15 mouse cellular contexts compared by ENCODE assay signal in genomic region chr4:86031041-86031440, GRCm38 (mm10).
DNase-seq lines count a peak whose midpoint lies in the region; ATAC-seq and TF ChIP-seq lines count a peak whose summit lies in the region.
"Had no signal": no experiment of that assay in that cellular context is flagged by ENCODE, and none has a peak within 500 bp of the region (broad histone marks: within the 10 kb centered on the region; RNA-seq: fewer than 3 reads in every experiment).

No protein-coding gene starts in this region.

- H3K36me3 ChIP-seq in heart, embryonic 12.5 days = no peaks in the 10 kb centered on the region
- H3K36me3 ChIP-seq in lung, postnatal 0 days (ENCODE audit: insufficient read depth, low read length) = no peaks in the 10 kb centered on the region
- H3K36me3 ChIP-seq: embryonic facial prominence, embryonic 15.5 days had no signal

- TF ChIP-seq EP300 in lung, postnatal 0 days (IDR thresholded peaks at IDR 0.05) = no peak

- no peaks in the 10 kb centered on the region for H3K9me3 ChIP-seq in heart, embryonic 12.5 days (replicated peaks)
- H3K9me3 ChIP-seq in lung, postnatal 0 days (ENCODE audit: low read length) = no peaks in the 10 kb centered on the region
- H3K9me3 ChIP-seq: embryonic facial prominence, embryonic 15.5 days had no signal

- H3K4me3 ChIP-seq in heart, embryonic 12.5 days = no peak overlapping the region
- no peak overlapping the region for H3K4me3 ChIP-seq in lung, postnatal 0 days (ENCODE audit: low read depth, low read length)
- no peak overlapping the region; the same call in 1 of the 2 replicates for H3K4me3 ChIP-seq in layer of hippocampus, adult 2 months
- H3K4me3 ChIP-seq: embryonic facial prominence, embryonic 15.5 days; left cerebral cortex, adult 2 months; myocyte had no signal

- no peak overlapping the region for H3K4me2 ChIP-seq in heart, embryonic 12.5 days
- H3K4me2 ChIP-seq in lung, postnatal 0 days (replicated peaks; ENCODE audit: low read depth, low read length) = peak overlapping the region; percentile 32; the same call in 1 of the 2 replicates
- H3K4me2 ChIP-seq: embryonic facial prominence, embryonic 15.5 days had no signal

- H3K27me3 ChIP-seq in heart, embryonic 12.5 days (replicated peaks) = no peaks in the 10 kb centered on the region
- no peaks in the 10 kb centered on the region for H3K27me3 ChIP-seq in lung, postnatal 0 days (replicated peaks; ENCODE audit: insufficient read depth, low read length)
- H3K27me3 ChIP-seq: embryonic facial prominence, embryonic 15.5 days had no signal

- peaks cover 4% of the 10 kb centered on the region for H3K4me1 ChIP-seq in heart, embryonic 12.5 days (replicated peaks)
- no peaks in the 10 kb centered on the region; the same call in 1 of the 2 replicates for H3K4me1 ChIP-seq in lung, postnatal 0 days (ENCODE audit: insufficient read depth, low read depth, low read length)

- intact Hi-C loops in gastrocnemius, postnatal 14 days (cut with DNase I; ENCODE audit: low total_unique reads) = no loop called here

- peak; percentile 37 to 38 for DNase-seq in heart, adult 18-20 months
- DNase-seq in adrenal gland, adult 2 months = peak; percentile 87
- DNase-seq in gastrocnemius, postnatal 14 days = peak; percentile 52
- DNase-seq in lung, postnatal 0 days (ENCODE audit: low spot score) = peak; percentile 30
- no peak for DNase-seq in layer of hippocampus, adult 2 months (ENCODE audit: low spot score in 2 of 2)
- no peak for DNase-seq in layer of hippocampus, postnatal 10 days (ENCODE audit: low spot score in 2 of 2)
- DNase-seq in right cerebral cortex, adult 2 months (ENCODE audit: low spot score in 2 of 2) = no peak
- DNase-seq: cerebellum, adult 11 months; thymus, adult 18-20 months had no signal

- WGBS in heart, embryonic 12.5 days = 56% methylated on average over 8 of the region's 8 CpGs
- WGBS in lung, postnatal 0 days = 18% methylated on average over 8 of the region's 8 CpGs

- H3K9ac ChIP-seq in heart, embryonic 12.5 days = no peak overlapping the region
- H3K9ac ChIP-seq in lung, postnatal 0 days (replicated peaks; ENCODE audit: low read depth) = no peak overlapping the region
- H3K9ac ChIP-seq: embryonic facial prominence, embryonic 15.5 days; liver, embryonic 14.5 days had no signal

- H3K27ac ChIP-seq in heart, embryonic 12.5 days (ENCODE audit: poor library complexity, severe bottlenecking) = no peak overlapping the region
- no peak overlapping the region for H3K27ac ChIP-seq in lung, postnatal 0 days (ENCODE audit: low read length)
- no peak overlapping the region for H3K27ac ChIP-seq in layer of hippocampus, adult 2 months
- H3K27ac ChIP-seq: left cerebral cortex, adult 2 months; liver, embryonic 14.5 days had no signal

- TF ChIP-seq CTCF in lung, postnatal 0 days (IDR thresholded peaks at IDR 0.05) = 0 out of 2 replicates have a peak, but pooled peaks have one; percentile 8
- no peak for TF ChIP-seq CTCF in layer of hippocampus, adult 2 months (conservative IDR thresholded peaks at IDR 0.05)

- ATAC-seq in heart, embryonic 12.5 days (ENCODE audit: insufficient number of reproducible peaks, low FRiP score) = no peak
- no peak for ATAC-seq in lung, postnatal 0 days
- ATAC-seq: intestine, postnatal 0 days had no signal

Comparison
In these comparisons a context has a peak if more than half of its experiments do, and no peak if none do; other contexts are left out.
1. DNase-seq: peak in heart, adult 18-20 months (2 of 2), adrenal gland, adult 2 months (single experiment), gastrocnemius, postnatal 14 days (single experiment) and lung, postnatal 0 days (single experiment); none in layer of hippocampus, adult 2 months (0 of 2), layer of hippocampus, postnatal 10 days (0 of 2) and right cerebral cortex, adult 2 months (0 of 2).